Mouse (Mus musculus) liver, embryonic 18 days (tissue): Measurements from ENCODE around the gene Anapc4. TPM values are rescaled to one million over a fixed set of nuclear protein-coding genes. Genes with fewer than 3 reads are reported as not detected.

Experiments used
- polyA plus RNA-seq: library from polyadenylated mRNA; depleted of rRNA; stranded (reverse); fragments of >200 nt; gene quantifications from 2 replicates; pipeline ENCODE4 v1.2.3, GENCODE M21; 2012; rRNA removed

Gene Anapc4
- polyA plus RNA-seq, result 27.2 and 27.9 TPM in 2 replicates

GRCm38 (mm10) chr5:52833761-52834274 lies at the start of gene Anapc4:
Gene Anapc4 (plus strand): TSS chr5:52834012.

Other genes starting within 250 kb of the Anapc4 start
- gene Sepsecs, start 164.3 kb upstream of the Anapc4 start, polyA plus RNA-seq, result 10.4 and 10.9 TPM in 2 replicates
- gene Pi4k2b, start 92.4 kb upstream of the Anapc4 start, polyA plus RNA-seq, result 11.1 and 11.5 TPM in 2 replicates
- gene Zcchc4, start 58.6 kb upstream of the Anapc4 start, polyA plus RNA-seq, result 4.4 and 5.3 TPM in 2 replicates
- gene Slc34a2, start 204.1 kb downstream of the Anapc4 start, polyA plus RNA-seq, result 0.08 TPM in 2 replicates